Mouse (Mus musculus): Measurements from ENCODE around the gene Capn15.

DNA sequence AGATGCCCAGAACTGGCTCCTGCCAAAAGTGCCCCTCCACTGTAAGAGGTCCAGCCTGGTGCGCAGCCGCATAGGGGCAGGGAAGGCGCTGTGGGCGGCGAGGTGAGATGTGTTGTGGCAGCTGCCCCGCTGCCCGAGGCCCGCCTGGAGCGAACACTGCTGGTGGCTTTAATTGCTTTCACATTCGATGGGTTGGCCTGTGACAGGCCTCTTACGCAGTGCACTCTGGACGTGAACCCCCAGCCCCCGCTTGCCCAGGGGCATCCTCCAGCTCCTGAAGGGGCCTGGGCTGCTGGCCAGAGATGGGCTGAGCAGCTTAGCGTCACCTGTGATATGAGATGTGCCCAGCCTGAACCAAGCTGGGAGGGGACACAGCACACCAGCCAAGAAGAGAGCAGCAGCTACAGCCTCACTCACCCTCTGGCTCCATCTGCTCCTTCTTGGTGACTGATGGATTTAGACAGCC, 28.0 kb downstream of the Capn15 start:
- TF ChIP-seq CTCF (IDR thresholded peaks at IDR 0.05; ENCODE audit: low read depth) (no peak), EP300 (IDR thresholded peaks at IDR 0.05; ENCODE audit: low read depth) (no peak)

Measured in liver, postnatal 0 days (tissue).